Mouse (Mus musculus) forebrain, embryonic 11.5 days (tissue): Measurements from ENCODE around the gene Spon1. TPM values are rescaled to one million over a fixed set of nuclear protein-coding genes. Genes with fewer than 3 reads are reported as not detected.
A peak's percentile ranks its signal among the peaks of the same experiment; 100 is the strongest.

Experiments
- ATAC-seq: fragments of 200-750 bp; cut with Nextera tagmentation; replicated peaks from 2 replicates; pipeline ENCODE4 v1.8.0; 2017; ENCODE audit warnings: moderate TSS enrichment; ENCODE audit not compliant: low FRiP score
- DNase-seq: peaks from one replicate; pipeline ENCODE4 v3.0.0-alpha.2; 2017; ENCODE audit warnings: low spot score
- H3K27ac ChIP-seq: fragments of 300-500 bp; sonication (generic); 2 replicates; pipeline ENCODE4 v1.5.1; 2014; ENCODE audit warnings: low read depth, low read length
- H3K27me3 ChIP-seq: fragments of 300-500 bp; sonication (generic); 2 replicates; pipeline ENCODE4 v1.6.1; 2014; ENCODE audit warnings: mild to moderate bottlenecking, low read length, mixed read lengths; ENCODE audit not compliant: control insufficient read depth, insufficient read depth
- H3K36me3 ChIP-seq: fragments of 300-500 bp; sonication (generic); 2 replicates; pipeline ENCODE4 v1.6.1; 2014; ENCODE audit warnings: mild to moderate bottlenecking, low read length, moderate library complexity, mixed read lengths; ENCODE audit not compliant: control insufficient read depth, insufficient read depth
- H3K4me1 ChIP-seq: fragments of 300-500 bp; sonication (generic); replicated peaks from 2 replicates; pipeline ENCODE4 v1.6.1; 2014; ENCODE audit warnings: low read length, mixed read lengths; ENCODE audit not compliant: control insufficient read depth, insufficient read depth
- H3K4me2 ChIP-seq: fragments of 300-500 bp; sonication (generic); 2 replicates; pipeline ENCODE4 v1.6.1; 2014; ENCODE audit warnings: low read depth, mild to moderate bottlenecking, low read length, moderate library complexity, mixed read lengths; ENCODE audit not compliant: severe bottlenecking
- H3K4me3 ChIP-seq: fragments of 300-500 bp; sonication (generic); 2 replicates; pipeline ENCODE4 v1.5.1; 2014; ENCODE audit warnings: low read depth, low read length
- H3K9ac ChIP-seq: fragments of 300-500 bp; sonication (generic); 2 replicates; pipeline ENCODE4 v1.6.1; 2014; ENCODE audit warnings: low read length
- H3K9me3 ChIP-seq: fragments of 300-500 bp; sonication (generic); 2 replicates; pipeline ENCODE4 v1.6.1; 2016; ENCODE audit warnings: low read length, mixed read lengths; ENCODE audit not compliant: control insufficient read depth
- WGBS: fragments of 180-500 bp; shearing (Covaris S2); extraction: QIAGEN DNeasy Blood & Tissue Kit; methylation state at CpG from one replicate; pipeline ENCODE4 v1.1.7; 2014; 5-methylcytosine and 5-hydroxymethylcytosine counted together
- polyA plus RNA-seq: library from polyadenylated mRNA; unstranded; fragments of >200 nt; fragmentation: Nextera tagmentation; extraction: Ambion mirVana; gene quantifications from 2 replicates; pipeline ENCODE4 v1.2.1, GENCODE M21; 2014

The Spon1 gene
- polyA plus RNA-seq, 1 experiment from 2014 or later = 9.0 TPM

DNA sequence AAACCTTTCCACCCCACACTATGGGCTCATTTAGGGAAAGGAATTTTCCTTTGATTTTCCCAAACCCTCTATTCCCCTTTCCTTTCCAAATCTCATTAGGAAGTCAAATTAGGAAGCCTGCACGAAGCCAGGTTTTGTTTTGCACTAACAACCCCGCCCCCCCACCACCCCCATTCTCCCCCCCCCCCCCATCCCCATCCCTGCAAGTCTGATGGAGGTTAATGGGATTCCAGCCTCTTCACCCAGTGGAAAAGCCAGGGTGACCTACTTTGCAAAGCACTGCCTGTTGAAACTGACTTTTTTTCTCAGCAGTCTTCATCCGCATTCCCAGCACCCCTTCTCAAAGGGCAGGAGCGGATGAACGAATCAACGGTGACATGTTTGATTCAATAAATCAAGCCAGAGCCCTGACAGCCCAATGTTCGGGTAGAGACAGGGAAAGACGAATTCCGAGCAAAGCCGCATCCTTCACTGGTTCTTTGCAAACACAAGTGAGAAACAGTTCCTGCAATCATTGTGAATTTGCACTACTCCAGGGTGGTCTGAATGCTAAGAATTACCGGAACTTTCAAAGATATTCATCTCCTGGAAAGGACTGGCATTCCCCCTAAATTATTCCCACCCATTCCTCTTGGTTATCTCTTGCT, 254.4 kb downstream of the Spon1 start:
- H3K36me3 ChIP-seq = no peaks in the 10 kb centered on the region
- H3K9me3 ChIP-seq = no peaks in the 10 kb centered on the region
- H3K4me2 ChIP-seq = peak overlapping the region; percentile 62
- WGBS = 4% methylated on average over 11 of the region's 11 CpGs
- no peaks in the 10 kb centered on the region for H3K27me3 ChIP-seq
- DNase-seq (peak; percentile 56), ATAC-seq (peak; percentile 63)
- H3K9ac ChIP-seq = peak overlapping the region; percentile 42
- no peak overlapping the region for H3K27ac ChIP-seq
- H3K4me3 ChIP-seq = peak overlapping the region; percentile 29
- no peaks in the 10 kb centered on the region; the same call in 1 of the 2 replicates for H3K4me1 ChIP-seq

DNA sequence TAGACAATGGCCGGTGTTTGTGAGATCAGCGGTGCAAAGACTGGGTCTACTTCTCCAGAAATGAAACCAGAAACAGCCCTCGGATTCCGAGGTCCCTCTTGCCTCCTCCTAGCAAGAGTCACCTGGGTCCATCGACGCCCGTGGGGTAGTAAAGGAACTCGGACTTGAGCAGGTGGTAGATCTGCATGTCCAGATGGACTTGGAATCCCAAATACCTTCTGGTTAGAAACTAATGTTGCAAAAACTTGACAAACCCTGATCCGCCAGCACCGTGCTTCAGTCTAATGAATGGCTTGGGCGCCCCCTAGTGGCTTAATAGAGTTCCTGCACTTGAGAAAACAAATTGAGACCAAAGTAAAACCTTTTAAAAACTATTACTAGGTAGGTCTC, 254.9 kb downstream of the Spon1 start:
- Histone ChIP-seq H3K27ac (no peak overlapping the region), H3K4me3 (peak overlapping the region; percentile 29), H3K4me2 (peak overlapping the region; percentile 62), H3K27me3 (no peaks in the 10 kb centered on the region), H3K9ac (peak overlapping the region; percentile 42), H3K9me3 (no peaks in the 10 kb centered on the region), H3K36me3 (no peaks in the 10 kb centered on the region), H3K4me1 (no peaks in the 10 kb centered on the region; the same call in 1 of the 2 replicates)
- ATAC-seq (peak; percentile 66), DNase-seq (peak; percentile 84)
- WGBS = 1% methylated on average over 11 of the region's 11 CpGs

DNA sequence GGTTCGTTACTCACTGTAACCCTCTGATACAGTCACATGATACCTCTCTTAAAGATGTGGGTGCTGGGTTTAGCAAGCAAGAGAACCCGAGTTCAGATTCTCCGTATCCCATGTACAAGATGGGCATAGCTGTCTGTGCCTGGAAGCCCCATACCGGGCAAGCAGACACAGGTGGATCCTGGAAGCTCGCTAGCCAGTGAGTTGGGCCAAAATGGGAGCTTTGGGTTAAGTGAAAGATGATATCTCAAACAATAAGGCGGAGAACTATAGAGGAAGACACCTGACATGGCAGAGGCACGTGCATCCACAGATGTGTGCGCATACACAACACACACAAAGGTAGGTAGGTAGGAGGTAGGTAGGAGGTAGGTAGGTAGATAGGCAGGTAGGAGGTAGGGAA, 261.1 kb downstream of the Spon1 start:
- 90% methylated on average over 8 of the region's 8 CpGs for WGBS

DNA sequence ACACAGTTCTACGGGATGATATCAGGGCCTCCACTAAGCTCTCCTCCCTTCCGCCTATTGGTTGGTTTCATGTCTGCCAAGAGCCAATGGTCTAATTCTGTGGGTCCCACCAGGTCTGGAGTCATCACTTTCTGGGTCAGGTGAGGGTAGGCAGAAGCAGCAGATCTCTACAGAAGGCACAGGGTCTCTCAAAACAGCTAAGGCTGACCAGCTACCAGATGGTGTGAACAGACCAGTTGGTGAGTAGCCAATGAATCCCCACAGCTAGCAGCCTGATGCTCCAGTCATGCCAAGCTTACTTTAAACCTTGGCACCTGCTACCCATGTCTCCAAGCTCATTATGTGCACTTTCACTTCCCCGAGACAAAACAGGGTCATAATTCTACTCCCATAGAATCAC, 261.6 kb downstream of the Spon1 start:
- H3K36me3 ChIP-seq = no peaks in the 10 kb centered on the region
- ATAC-seq (no peak), DNase-seq (peak; percentile 36)
- no peak overlapping the region for H3K4me2 ChIP-seq
- no peak overlapping the region for H3K27ac ChIP-seq
- no peak overlapping the region for H3K9ac ChIP-seq
- H3K27me3 ChIP-seq = no peaks in the 10 kb centered on the region
- H3K4me1 ChIP-seq = no peaks in the 10 kb centered on the region
- 93% methylated on average over 3 of the region's 3 CpGs for WGBS
- H3K9me3 ChIP-seq = no peaks in the 10 kb centered on the region
- no peak overlapping the region for H3K4me3 ChIP-seq

More for the DNA sequence above, 261.1 kb downstream of the Spon1 start:
- Histone ChIP-seq H3K9me3 (no peaks in the 10 kb centered on the region), H3K4me3 (no peak overlapping the region), H3K36me3 (no peaks in the 10 kb centered on the region), H3K9ac (no peak overlapping the region), H3K27ac (no peak overlapping the region), H3K4me1 (no peaks in the 10 kb centered on the region), H3K4me2 (no peak overlapping the region), H3K27me3 (no peaks in the 10 kb centered on the region)
- ATAC-seq (no peak), DNase-seq (peak; percentile 18)

DNA sequence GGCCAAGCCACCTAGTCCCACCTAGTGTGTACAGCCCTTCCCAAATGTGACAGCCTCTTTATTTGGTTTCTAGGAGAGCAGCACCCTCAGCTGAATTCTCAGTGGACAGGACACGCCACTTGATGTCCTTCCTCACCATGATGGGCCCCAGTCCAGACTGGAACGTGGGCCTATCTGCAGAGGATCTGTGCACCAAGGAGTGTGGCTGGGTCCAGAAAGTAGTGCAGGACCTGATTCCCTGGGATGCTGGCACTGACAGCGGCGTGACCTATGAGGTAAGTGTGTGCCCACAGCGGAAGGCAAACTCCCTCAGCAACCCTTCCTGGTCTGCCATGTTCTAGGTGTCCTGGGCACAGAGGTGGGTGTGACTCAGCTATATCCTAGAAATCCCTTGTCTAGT, 263.0 kb downstream of the Spon1 start:
- Histone ChIP-seq H3K9ac (no peak overlapping the region), H3K36me3 (no peaks in the 10 kb centered on the region), H3K9me3 (no peaks in the 10 kb centered on the region), H3K4me3 (no peak overlapping the region), H3K4me2 (no peak overlapping the region), H3K27me3 (no peaks in the 10 kb centered on the region), H3K4me1 (no peaks in the 10 kb centered on the region), H3K27ac (no peak overlapping the region)
- 92% methylated on average over 5 of the region's 5 CpGs for WGBS
- no peak for ATAC-seq
- DNase-seq = peak; percentile 36

DNA sequence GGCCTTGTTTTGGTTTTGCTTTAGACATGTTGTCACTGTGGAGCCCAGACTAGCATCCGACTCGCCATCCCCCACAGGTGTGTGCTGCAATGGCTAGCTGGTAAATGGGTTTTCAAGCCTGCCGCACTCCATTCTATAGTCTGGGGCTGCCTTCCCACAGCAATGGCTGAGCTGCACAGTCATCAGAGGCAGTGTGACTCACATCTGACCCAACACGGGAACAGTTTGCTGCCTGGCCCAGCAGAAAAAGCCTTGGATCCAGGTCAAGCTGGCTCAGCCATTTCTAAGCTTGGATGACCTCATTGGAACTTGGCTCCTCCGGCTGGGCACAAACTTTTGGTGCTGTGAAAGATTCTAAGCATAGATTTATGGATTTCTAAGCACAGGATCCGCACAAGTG, 263.8 kb downstream of the Spon1 start:
- Histone ChIP-seq H3K4me1 (no peaks in the 10 kb centered on the region), H3K4me2 (no peak overlapping the region), H3K27me3 (no peaks in the 10 kb centered on the region), H3K9me3 (no peaks in the 10 kb centered on the region), H3K36me3 (no peaks in the 10 kb centered on the region), H3K27ac (no peak overlapping the region), H3K9ac (no peak overlapping the region), H3K4me3 (no peak overlapping the region)
- no peak for ATAC-seq
- WGBS = 83% methylated on average over 6 of the region's 6 CpGs
- DNase-seq = peak; percentile 47

DNA sequence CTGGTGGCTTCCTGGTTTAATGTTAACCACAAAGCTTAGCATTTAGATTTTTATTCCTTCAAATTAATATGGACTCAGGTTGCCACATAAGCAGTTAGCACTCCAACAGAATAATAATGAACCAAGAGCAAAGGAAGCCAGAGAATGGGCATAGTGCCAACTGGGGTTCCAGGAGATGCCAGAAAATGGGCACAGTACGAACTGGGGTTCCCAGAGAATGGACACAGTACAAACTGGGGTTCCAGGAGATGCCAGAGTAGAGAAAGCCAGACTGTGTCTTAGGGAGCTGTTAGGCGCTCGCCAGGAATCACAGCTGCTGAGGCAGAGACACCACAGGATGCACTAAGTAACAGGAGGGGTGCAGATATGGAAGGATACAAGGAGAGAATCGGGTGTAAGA, 271.4 kb downstream of the Spon1 start:
- ATAC-seq (no peak), DNase-seq (no peak)
- Histone ChIP-seq H3K9me3 (no peaks in the 10 kb centered on the region), H3K4me1 (no peaks in the 10 kb centered on the region; the same call in 1 of the 2 replicates), H3K9ac (no peak overlapping the region), H3K36me3 (no peaks in the 10 kb centered on the region), H3K27me3 (no peaks in the 10 kb centered on the region), H3K4me3 (no peak overlapping the region), H3K4me2 (no peak overlapping the region), H3K27ac (no peak overlapping the region)
- WGBS = 86% methylated on average over 4 of the region's 4 CpGs

DNA sequence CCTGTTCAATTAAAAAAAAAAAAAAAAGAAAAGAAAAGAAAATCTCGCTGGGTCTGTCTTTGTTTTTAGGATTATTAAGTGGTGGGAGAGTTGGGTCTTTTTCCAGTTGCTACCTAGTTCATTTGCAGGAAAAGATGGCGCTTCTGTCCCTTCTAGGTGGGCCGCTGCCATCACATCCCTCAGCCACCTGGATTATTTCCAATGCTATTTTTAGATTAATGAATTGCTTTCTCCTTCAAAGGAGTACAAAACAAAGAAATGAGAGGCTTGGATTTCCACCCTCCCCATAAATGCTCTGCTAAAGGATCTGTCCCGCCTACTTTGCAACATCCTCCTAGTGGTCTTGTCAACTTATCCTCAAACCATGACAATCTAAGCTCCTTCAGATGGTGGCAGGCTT, 275.6 kb downstream of the Spon1 start:
- no peaks in the 10 kb centered on the region for H3K36me3 ChIP-seq
- no peak overlapping the region for H3K4me3 ChIP-seq
- no peaks in the 10 kb centered on the region; the same call in 1 of the 2 replicates for H3K4me1 ChIP-seq
- DNase-seq = peak; percentile 21
- WGBS = 88% methylated on average over 4 of the region's 4 CpGs
- H3K9me3 ChIP-seq = no peaks in the 10 kb centered on the region
- ATAC-seq = no peak
- no peaks in the 10 kb centered on the region for H3K27me3 ChIP-seq
- no peak overlapping the region for H3K9ac ChIP-seq
- H3K27ac ChIP-seq = no peak overlapping the region
- H3K4me2 ChIP-seq = no peak overlapping the region
